Mouse (Mus musculus) T-helper 1 cell (primary cell): ENCODE results near the gene Gm281.

ENCODE experiments used
- in situ Hi-C: fragments of 300-600 bp; cut with MboI, MseI; formaldehyde crosslinking; loops from one replicate; pipeline ENCODE4 v1.15.1; 2025; ENCODE audit warnings: high pct_unique_total_duplicates

The Gm281 gene

DNA sequence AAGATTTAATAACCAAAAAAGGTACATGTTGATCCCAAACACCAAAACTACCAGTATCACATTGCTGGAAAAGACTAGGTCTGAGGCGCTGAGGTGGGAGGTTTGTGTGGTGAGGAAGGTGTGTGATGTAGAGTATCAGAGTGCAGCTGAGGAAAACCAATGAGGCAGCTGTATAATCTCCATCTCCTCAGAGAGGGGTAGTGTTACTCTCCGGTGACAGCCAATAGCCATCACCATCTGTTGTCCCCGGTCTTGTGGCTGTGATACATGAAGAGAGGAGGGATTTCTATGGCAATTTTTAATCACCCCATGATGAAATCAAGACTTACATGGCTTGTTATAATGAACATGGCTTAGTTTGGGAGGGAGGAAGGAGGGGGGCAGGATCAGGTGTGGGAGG lies 20.5 kb downstream of the Gm281 start:
- in situ Hi-C loops, result loop anchor here (25.0 kb wide), 1 partner anchor 1306 kb away; no protein-coding TSS in a partner anchor

DNA sequence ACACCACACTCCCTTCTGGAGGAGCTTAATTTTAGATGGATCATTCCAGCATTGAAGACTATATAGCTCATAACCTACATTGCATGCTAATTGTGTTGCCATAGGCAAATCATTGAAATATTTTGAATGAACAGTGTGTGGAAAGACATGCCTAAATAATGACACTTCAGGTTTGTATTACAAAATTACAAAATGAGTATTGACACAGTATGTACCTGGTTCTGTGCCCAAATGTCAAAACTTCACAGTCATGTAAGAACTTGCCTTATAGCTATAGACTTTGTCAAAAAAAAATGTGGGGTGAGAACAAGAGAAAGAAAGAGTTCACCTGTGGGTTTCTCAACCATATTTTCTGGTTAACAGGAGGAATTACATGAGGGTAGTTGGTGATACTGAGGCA lies 52.9 kb downstream of the Gm281 start:
- in situ Hi-C loops, result no loop called here

- in situ Hi-C loops, result no loop called here
Observed at GRCm38 (mm10) chr14:13812801-13813479, 101.3 kb downstream of the Gm281 start.

DNA sequence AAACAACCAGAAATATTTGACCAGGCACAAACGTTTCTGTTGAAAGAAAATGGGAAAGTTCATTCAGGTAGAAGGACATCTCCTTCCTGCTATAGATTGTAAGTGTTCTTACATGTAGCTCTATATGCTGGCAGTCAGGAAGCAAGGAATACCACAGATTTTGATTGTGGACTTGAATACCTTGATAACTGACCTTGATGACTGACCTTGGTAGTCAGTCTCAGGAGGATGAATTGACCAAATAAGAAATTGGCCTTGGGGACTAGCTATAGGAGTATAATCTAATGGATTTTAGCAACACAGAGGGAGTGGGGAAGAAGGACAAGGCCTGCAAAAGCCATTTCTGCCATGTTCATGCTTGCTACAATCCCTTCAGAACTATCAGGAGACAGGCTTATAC lies 123.8 kb downstream of the Gm281 start:
- in situ Hi-C loops, result no loop called here

GRCm38 (mm10) chr14:13790001-13790400 lies 124.3 kb downstream of the Gm281 start:
- in situ Hi-C loops, result no loop called here

DNA sequence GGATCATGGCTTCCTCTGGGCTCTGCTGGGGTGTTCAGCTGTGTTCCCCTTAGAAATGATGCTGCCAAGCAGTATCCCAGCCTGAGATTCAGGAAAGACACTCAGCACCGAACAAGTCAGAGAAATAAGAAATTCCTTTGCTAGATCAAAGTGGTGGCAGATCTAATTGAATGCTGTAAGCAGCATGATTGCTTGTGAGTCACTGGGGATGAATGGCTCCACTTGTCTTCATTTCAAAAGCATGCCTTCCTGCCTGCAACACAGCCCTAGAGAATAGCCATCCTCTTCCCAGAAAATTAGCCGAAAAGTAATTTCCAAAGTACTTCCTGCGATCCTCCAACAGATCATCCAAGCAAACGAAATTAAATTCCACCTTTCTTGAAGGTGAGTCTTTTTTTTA lies 131.3 kb downstream of the Gm281 start:
- in situ Hi-C loops, result no loop called here

GRCm38 (mm10) chr14:13778383-13778782 lies 135.9 kb downstream of the Gm281 start:
- in situ Hi-C loops, result no loop called here

DNA sequence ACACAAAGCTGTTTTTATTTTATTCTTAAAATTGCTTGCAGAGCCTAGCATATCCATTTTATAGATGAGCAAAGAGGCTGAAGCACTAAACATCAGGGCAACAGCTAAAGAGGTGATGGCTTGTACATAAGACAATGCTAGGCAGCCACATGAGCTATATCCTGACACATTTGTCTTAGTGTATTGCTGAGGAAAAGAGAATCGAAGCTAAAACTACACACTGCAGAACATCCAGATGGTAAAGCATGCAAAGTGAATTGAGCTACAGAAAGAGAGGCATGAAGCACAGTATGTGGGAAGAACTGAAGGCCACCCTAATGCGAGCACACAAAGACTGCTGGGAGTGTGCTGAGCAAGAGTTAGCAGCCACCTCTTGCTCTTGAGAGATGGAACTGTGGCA lies 143.1 kb downstream of the Gm281 start:
- in situ Hi-C loops, result no loop called here

GRCm38 (mm10) chr14:13770686-13771085 lies 143.6 kb downstream of the Gm281 start:
- in situ Hi-C loops, result no loop called here
